Mouse (Mus musculus): ENCODE results near the gene Ccdc85b. TPM values are rescaled to one million over a fixed set of nuclear protein-coding genes. Genes with fewer than 3 reads are reported as not detected.

Ccdc85b gene
- total RNA-seq, 2 experiments from 2014 or later = 21.9 to 24.0 TPM

- intact Hi-C loops (cut with DNase I) = no loop called here
- DNase-seq (ENCODE audit: extremely low spot score in 1 of 2, low spot score in 2 of 2) = no peak
Observed at GRCm38 (mm10) chr19:5430408-5430807, 27.3 kb downstream of the Ccdc85b start.

- intact Hi-C loops (cut with DNase I) = no loop called here
- DNase-seq (ENCODE audit: extremely low spot score in 1 of 2, low spot score in 2 of 2) = peak in 1 of 2 experiments; percentile 54
Observed at GRCm38 (mm10) chr19:5429806-5430205, 27.9 kb downstream of the Ccdc85b start.

- intact Hi-C loops (cut with DNase I) = no loop called here
- no peak for DNase-seq (ENCODE audit: extremely low spot score in 1 of 2, low spot score in 2 of 2)
Observed at GRCm38 (mm10) chr19:5429219-5429618, 28.5 kb downstream of the Ccdc85b start.

GRCm38 (mm10) chr19:5428083-5428482, 29.6 kb downstream of the Ccdc85b start:
- intact Hi-C loops (cut with DNase I) = no loop called here

DNA sequence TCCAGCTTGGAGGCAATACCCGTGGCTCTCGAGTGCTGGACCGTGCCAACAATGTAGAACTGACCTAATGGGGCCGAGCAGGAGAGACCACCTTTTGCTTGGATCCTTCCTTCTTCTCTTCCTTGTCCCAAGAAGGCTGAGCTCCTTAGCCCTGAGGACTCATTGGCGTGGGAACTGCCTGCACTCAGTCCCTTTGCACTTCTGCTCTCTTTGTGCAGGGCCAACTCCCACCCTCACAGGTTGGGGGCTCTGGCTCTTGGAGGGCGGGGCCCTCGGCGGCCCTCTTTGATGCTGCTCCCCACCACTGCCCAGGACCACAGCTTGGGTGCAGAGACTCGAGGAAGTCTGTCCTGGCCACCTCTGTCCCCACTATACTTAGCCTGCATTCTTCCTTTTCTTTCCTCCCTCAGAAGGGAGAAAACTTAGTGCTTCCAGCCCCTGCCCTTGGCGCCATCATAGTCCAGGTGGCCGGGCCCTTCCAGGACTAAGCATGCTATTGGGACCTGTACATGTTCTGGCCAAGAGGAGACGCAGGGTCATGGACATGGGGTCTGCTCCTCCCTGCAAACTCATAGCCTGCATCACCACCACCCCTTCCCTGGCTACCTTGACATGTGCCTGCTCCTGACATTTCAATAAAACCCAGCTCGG, 30.9 kb downstream of the Ccdc85b start:
- DNase-seq (ENCODE audit: extremely low spot score in 1 of 2, low spot score in 2 of 2) = no peak
- intact Hi-C loops (cut with DNase I) = no loop called here

More at GRCm38 (mm10) chr19:5428083-5428482, 29.6 kb downstream of the Ccdc85b start:
- DNase-seq (ENCODE audit: extremely low spot score in 1 of 2, low spot score in 2 of 2) = no peak

GRCm38 (mm10) chr19:5425906-5426565, 31.7 kb downstream of the Ccdc85b start:
- intact Hi-C loops (cut with DNase I) = no loop called here

GRCm38 (mm10) chr19:5424782-5425741, 32.6 kb downstream of the Ccdc85b start, which contains the start of the genes Drap1 and AI837181:
TSS of gene Drap1 (minus strand) at chr19:5424979.
TSS of gene AI837181 (plus strand) at chr19:5425144.
- peak; percentile 91 to 97 for DNase-seq (ENCODE audit: extremely low spot score in 1 of 2, low spot score in 2 of 2)
- intact Hi-C loops (cut with DNase I) = no loop called here

More at GRCm38 (mm10) chr19:5425906-5426565, 31.7 kb downstream of the Ccdc85b start:
- peak in 1 of 2 experiments; percentile 50 for DNase-seq (ENCODE audit: extremely low spot score in 1 of 2, low spot score in 2 of 2)

- intact Hi-C loops (cut with DNase I) = no loop called here
- peak in 1 of 2 experiments; percentile 88 for DNase-seq (ENCODE audit: extremely low spot score in 1 of 2, low spot score in 2 of 2)
Observed at GRCm38 (mm10) chr19:5424092-5424781, 33.5 kb downstream of the Ccdc85b start.

DNA sequence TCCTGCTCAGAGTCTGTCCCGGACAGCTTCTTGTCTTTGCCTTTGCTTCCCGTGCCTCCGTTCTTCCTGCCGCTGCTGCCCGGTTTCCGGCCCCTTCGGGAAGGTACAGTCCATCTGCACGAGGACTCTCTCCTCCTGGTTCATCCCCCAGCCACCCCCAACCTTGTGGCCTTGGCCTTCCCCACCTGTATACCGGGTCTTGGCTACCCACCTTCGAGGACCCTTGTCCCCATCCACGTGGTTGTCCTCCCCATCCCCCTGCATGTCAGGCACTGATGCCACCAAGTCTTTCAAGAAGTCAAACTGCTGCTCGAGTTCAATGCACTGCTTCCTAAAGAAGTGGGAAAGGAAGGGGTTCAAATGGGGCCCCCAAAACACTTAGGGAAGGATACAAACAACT, 34.1 kb downstream of the Ccdc85b start:
- intact Hi-C loops (cut with DNase I) = no loop called here
- no peak for DNase-seq (ENCODE audit: extremely low spot score in 1 of 2, low spot score in 2 of 2)

DNA sequence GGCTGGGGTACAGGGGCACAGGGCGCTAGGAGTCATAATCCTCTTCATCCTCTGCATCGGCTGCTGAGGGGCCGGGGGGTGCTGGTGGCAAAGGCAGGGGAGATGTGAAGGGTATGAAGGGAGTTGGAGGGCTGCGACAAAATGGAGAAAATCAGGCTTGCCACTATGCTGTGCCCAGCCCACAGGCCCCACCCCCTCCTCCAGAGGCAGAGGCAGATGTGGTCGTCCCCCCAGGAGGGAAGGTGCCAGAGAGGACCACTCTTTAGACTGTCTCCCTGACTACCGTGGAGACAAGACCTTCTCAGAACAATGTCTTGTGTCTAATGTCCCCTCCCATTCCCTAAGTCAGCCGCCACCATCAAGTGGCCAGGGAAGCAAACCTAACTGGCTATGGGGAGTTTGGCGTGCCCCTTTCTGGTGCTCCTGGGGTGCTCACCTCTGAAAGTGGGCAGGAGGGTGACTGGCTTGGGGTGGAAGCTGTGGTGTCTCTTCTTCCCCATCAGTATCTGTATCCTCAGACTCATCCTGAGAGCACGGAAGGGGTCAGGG, 34.7 kb downstream of the Ccdc85b start:
- intact Hi-C loops (cut with DNase I) = no loop called here
- DNase-seq (ENCODE audit: extremely low spot score in 1 of 2, low spot score in 2 of 2) = no peak

DNA sequence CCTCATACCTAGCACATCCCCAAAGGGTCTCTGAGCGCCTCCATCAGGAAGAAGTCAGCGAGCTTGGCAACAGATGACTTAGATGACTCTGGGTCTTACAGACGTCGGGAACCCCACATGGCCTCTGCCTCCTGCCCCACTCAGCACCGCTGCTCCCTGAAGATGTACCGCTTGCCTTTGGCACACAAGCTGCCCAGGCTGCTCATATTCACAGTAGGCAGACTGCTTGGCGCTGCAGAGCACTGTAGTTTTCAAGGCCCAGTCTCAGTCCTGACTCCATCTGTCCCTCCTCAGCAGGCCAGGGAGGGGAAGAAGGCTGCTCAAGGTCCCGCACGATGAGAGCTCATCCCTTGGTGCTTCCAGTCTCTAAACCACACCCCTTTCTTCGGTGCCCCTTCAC, 35.4 kb downstream of the Ccdc85b start:
- no peak for DNase-seq (ENCODE audit: extremely low spot score in 1 of 2, low spot score in 2 of 2)
- intact Hi-C loops (cut with DNase I) = no loop called here

- intact Hi-C loops (cut with DNase I) = no loop called here
- DNase-seq (ENCODE audit: extremely low spot score in 1 of 2, low spot score in 2 of 2) = no peak
Observed at GRCm38 (mm10) chr19:5421784-5422183, 35.9 kb downstream of the Ccdc85b start.

DNA sequence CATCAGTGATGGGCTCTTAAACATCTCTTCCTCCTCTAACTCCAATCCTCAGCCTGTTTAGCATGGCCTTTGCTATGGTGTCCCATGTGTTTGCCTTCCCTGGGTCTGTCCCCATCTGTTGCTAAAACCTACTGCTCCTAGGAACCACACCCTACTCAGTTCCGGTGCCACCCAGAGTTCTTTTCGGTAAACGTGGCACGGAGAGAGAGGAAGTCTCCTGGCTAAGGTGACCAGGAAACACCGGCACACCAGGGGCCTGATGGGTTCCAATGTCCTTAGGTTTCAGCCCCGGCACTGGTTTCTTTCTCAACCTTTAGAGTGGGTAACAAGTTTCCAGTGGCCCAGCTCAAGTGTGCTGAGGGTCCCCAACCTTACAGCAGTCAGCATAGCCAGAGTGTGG, 37.1 kb downstream of the Ccdc85b start:
- intact Hi-C loops (cut with DNase I) = no loop called here
- no peak for DNase-seq (ENCODE audit: extremely low spot score in 1 of 2, low spot score in 2 of 2)

DNA sequence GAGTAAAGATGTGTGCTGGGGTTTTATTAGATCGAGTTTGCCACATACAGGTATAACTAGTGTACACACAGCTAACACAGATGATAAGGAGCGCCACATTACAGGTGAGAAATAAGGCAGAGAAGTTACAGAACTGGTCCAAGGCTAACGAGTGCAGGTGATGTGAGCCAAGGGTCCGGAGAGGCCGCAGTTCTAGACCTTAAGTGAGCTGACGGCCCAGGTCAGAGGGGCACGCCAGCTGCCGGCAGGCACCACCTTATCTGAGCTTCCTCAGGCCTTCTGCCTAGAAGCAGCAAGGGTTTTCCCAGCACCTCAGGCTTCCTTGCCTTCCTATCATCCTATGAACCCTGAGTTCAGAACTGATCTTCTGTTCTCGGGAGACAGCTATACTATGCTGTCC, 38.1 kb downstream of the Ccdc85b start:
- DNase-seq (ENCODE audit: extremely low spot score in 1 of 2, low spot score in 2 of 2) = no peak
- intact Hi-C loops (cut with DNase I) = no loop called here

- no peak for DNase-seq (ENCODE audit: extremely low spot score in 1 of 2, low spot score in 2 of 2)
- intact Hi-C loops (cut with DNase I) = no loop called here
Observed at GRCm38 (mm10) chr19:5418750-5419466, 38.8 kb downstream of the Ccdc85b start.

- no peak for DNase-seq (ENCODE audit: extremely low spot score in 1 of 2, low spot score in 2 of 2)
- intact Hi-C loops (cut with DNase I) = no loop called here
Observed at GRCm38 (mm10) chr19:5414534-5414957, 43.1 kb downstream of the Ccdc85b start.

DNA sequence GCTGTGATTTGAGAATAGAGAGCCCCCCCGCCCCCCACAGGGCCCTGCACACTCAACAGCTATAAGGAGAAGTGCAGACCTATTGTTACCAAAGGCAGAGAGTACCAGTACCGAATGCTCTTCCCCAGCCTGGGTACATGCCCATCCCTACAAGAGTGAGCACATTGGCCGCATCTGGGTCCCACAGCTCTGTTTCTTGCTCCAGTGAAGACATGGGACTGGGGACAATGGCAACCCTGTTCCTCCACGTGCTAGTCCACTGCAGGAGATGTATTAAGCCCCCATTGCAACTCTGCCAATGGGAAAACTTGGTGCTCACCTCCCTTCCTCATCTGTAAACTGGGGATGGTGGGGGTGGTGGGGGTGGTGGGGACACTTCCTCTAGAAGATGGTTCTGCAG, 43.9 kb downstream of the Ccdc85b start:
- no peak for DNase-seq (ENCODE audit: extremely low spot score in 1 of 2, low spot score in 2 of 2)
- intact Hi-C loops (cut with DNase I) = no loop called here

GRCm38 (mm10) chr19:5411961-5412360, 45.7 kb downstream of the Ccdc85b start:
- intact Hi-C loops (cut with DNase I) = no loop called here
- no peak for DNase-seq (ENCODE audit: extremely low spot score in 1 of 2, low spot score in 2 of 2)
